Mouse (Mus musculus) thymus, adult 2 months (tissue): ENCODE results near the gene Tigd4.

ENCODE experiments used
- CTCF ChIP-seq: fragments of 200-500 bp; IDR thresholded peaks from 2 replicates; pipeline ENCODE4 v1.5.1; 2012; ENCODE audit warnings: mild to moderate bottlenecking, control low read depth, low read length, moderate library complexity, borderline replicate concordance; ENCODE audit not compliant: control insufficient read depth, poor library complexity, insufficient read depth; ENCODE audit errors: extremely low read depth
- POLR2A ChIP-seq: fragments of 200-500 bp; IDR thresholded peaks from 2 replicates; pipeline ENCODE4 v1.6.1; 2012; ENCODE audit warnings: mild to moderate bottlenecking, low read length, control low read depth, moderate library complexity; ENCODE audit not compliant: control insufficient read depth, poor library complexity, insufficient read depth; ENCODE audit errors: extremely low read depth

DNA sequence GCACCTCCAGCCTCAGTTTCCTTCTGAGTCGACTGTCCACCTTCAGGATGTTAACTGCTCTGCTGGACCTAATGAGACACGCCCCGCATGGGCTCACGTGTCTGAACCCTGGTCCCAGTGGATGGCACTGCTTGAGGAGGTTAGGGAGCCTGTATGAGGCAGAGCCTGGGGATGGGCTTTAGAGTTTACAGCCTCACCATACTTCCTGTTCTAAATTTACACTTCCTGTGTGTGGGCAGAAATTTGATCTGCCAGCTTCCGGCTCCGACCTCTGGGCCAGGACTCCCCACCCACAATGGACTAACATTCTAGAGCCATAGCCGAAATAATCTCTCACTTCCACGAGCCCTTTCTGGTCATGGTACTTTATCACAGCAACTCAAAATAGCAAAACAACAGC is 46.2 kb upstream of the Tigd4 start:
- TF ChIP-seq CTCF (no peak), POLR2A (no peak)
